Mouse (Mus musculus) megakaryocyte progenitor cell, adult 5-6 weeks (primary cell): ENCODE results near the gene Lor. TPM values are rescaled to one million over a fixed set of nuclear protein-coding genes. Genes with fewer than 3 reads are reported as not detected.

Experiments
- ATAC-seq: replicated peaks from 2 replicates; pipeline ENCODE4 v1.8.0; 2016; ENCODE audit warnings: mild to moderate bottlenecking, moderate TSS enrichment, inconsistent platforms; ENCODE audit not compliant: poor library complexity
- total RNA-seq, 2 experiments: library from RNA; stranded (forward) in 1 of 2; stranded (reverse) in 1 of 2; fragments of 157-497, 149-512 nt in 1 of 2; fragments of 200-1000 nt in 1 of 2; gene quantifications; 2 replicates each; pipeline versions ENCODE4 v1.2.3 to v1.2.4; 2015 to 2017

Gene Lor
- not detected in 2 replicates for total RNA-seq (2015)
- total RNA-seq (2017) = not detected in 2 replicates

DNA sequence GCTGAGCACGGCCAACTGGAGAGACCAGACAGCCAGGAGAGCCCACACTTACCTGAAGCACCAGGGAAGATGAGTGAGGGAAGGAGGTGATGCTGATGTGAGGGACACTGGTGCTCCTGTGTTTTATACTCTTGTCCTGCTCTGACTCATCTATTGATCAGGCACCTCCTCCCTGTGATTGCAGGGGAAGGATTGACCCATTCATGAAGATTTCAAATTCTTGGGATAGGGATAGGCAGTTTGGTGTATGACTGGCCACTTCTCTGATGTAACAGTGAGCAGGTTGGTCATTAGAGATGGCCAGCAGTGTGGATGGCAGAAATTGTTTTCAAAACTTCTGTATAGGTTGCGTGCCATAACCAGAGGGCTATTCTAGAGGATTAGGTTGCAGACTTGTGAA is at the start of gene Lor:
Gene Lor (minus strand): TSS at position 101 of the 400 bp plus-strand sequence.
- no peak for ATAC-seq

DNA sequence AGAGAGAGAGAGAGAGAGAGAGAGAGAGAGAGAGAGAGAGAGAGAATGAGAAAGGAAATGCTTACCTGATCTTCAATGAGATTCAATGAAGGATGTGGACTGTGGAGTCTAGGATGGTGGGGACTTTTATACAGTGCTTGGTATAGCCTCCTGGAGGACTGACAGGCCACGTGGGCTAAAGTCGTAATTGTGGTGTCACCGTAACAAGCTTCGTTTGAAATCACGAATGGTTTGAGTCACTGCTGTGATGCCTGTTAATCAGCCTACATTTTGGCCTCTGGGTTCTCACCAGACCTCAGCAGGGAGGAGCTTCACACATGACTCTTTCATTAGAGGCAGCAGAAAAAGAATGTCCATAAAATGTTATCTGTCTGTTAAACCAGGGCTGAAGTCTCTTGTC is 40.9 kb upstream of the Lor start, which contains the start of gene Prr9:
Gene Prr9 (minus strand): TSS at position 101 of the 400 bp plus-strand sequence.
- no peak for ATAC-seq

DNA sequence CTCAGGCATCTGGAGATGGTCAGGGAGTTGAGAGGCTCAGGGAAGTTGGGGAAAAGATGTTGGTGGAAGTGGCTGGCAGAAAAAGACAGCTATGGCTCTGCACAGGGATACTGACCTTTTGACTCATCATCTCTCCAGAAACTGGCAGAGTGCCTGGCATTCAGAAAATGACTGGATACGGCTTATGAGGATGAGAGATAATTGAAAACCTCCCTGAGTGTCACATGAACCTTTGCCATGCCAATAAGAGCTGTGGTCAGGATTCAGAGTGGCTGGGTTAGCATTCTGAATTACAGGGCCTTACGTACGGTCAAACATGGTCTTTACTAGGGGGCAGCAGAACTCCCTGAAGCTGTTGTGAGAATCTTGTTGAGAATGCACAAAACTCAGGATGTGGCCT is 38.0 kb upstream of the Lor start:
- ATAC-seq = no peak

DNA sequence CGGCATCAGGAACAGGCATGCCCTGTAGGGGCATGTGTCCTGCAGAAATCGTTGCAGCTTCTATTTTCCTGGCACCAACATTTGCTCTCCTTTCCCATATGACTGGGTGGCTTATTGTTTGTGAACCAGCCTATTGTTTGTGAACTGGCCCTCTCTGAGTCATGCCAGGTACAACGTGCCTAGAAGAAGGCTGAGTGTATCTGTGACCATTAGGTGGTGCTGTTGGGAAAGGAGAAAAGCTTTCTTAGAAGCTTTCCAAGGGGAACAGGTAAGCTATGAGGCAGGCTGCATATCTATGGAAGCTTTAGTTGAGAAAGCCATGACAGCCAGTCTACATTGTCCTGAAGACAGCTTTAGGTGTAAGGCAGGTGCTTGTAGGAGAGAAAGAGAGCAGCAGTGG is 35.0 kb upstream of the Lor start:
- ATAC-seq = 0 out of 2 replicates have a peak, but pooled peaks have one; percentile 39

DNA sequence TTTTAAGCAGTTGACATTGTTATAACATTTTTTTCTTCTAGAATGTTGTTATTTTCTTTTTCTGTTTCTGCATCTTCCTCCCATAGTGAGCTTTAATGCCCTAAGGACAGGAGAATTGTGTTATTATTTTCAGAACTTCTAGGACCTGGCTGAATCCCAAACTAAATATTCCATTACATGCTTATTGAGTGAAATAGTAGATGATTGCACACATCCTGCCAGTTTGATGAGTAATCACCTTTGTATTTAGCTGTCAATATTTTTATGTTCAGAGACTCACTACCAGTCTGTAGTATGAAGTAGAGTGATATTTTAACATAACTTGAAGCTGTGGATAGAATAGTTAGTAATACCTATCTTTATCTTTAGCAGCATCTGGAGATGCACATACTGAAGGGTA is 28.6 kb upstream of the Lor start:
- ATAC-seq = no peak

DNA sequence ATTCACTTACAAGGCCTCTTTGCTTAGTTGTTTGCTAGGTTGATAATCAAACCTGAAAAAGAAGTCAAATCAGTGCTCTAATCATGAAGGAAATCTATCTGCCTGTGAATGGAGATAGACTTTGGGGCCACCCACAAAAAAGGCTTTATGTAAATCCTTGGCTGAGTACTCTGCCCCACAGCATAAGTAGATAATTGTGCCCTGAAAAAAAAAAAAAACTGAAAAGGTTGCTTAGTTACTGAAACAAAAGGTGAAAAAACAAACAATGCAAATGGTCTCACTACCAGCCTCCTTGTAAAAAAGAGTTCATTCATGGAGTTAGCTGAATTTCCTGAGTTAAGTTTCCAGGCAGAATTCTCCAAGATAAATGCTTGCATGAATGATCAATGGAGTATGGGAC is 27.8 kb upstream of the Lor start:
- no peak for ATAC-seq

DNA sequence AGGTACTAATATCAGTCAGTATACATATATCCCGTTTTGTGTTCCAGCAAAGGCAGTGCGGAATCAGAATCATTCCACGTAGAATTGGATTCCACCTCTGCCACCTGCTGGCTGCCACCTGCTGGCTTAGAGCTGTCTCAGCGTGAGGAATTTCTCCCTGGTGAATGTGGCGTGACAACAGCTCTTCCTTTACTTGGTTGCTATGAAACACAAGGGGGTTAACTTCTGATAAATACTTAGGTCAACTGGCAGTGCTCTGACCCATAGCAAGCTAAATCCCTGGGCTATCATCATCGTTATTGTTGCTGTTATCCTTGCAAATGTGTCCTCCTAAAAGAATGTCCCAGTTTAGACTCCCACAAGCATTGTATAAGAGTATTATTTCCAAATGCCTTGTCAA is 23.6 kb upstream of the Lor start:
- ATAC-seq = 0 out of 2 replicates have a peak, but pooled peaks have one; percentile 37

DNA sequence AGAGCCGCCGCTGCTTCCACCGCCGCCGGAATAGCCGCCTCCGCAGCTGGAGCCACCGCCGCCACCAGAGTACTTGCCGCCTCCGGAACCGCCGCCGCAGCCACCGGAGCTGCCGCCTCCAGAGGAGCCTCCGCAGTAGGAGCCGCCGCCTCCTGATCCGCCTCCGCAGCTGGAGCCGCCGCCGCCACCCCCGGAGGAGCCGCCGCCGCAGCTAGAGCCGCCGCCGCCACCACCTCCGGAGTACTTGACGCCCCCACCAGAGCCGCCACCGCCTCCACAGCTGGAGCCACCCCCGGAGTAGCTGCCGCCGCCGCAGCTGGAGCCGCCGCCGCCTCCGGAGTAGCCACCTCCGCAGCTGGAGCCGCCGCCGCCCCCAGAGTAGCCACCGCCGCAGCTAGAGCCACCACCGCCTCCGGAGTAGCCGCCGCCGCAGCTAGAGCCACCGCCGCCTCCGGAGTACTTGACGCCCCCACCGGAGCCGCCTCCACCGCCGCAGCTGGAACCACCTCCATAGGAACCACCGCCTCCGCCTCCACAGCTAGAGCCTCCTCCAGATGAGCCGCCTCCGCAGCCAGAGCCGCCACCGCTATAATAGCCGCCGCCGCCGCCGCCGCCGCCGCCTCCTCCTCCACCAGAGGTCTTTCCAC is 1.5 kb downstream of the Lor start:
- peak; percentile 38 for ATAC-seq

DNA sequence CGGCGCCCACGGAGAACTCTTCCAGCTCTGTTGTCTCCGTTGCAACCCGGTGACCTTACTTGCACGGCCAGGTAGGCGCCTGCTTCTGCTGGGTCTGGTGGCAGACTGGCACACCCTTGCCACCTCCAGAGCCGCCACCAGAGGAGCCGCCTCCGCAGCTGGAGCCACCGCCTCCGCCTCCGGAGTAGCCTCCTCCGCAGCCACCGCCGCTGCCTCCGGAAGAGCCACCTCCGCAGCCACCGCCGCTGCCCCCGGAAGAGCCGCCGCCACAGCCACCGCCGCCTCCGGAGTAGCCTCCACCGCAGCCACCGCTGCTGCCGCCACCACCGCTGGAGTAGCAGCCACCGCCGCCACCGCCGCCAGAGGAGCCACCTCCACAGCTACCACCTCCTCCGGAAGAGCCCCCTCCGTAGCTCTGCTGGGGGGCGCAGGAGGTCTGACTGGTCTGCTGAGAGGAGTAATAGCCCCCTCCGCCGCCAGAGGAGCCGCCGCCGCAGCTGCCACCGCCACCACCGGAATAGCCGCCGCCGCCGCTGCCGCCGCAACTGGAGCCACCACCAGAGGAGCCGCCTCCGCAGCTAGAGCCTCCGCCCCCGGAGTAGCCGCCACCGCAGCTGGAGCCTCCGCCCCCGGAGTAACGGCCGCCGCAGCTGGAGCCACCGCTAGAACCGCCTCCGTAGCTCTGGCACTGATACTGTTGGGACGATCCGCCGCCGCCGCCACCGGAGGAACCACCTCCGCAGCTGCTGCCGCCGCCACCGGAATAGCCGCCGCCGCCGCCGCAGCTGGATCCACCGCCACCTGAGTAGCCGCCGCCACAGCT is 2.3 kb downstream of the Lor start:
- ATAC-seq = peak; percentile 63

DNA sequence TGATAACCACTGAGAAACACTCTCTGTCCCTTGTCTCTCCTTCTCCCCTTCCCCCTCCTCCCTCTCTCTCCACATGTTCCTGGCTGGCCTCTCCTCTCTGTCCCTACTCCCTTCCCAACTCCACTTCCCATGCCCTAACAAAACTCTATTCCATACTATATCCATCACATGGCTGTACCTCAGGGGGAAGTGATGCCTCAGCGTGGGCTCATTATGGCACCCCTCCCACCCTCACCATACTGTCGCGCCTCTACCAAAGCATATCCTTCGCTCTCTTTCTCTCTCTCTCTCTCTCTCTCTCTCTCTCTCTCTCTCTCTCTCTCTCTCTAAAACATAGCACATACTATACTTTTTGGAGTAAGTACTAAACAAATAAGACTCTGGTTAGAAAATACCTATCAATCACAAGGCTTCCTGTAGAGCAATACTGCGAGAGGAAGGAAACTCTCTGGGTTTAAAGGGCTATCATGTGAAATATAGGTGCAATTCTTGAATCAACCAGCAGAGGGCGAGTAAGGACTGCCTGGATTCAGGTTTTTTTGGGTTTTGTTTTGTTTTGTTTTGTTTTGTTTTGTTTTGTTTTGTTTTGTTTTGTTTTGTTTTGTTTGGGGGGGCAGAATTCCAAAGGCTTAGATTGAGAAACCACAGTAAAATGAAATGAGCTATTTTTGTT is 32.4 kb downstream of the Lor start:
- ATAC-seq = peak; percentile 85

DNA sequence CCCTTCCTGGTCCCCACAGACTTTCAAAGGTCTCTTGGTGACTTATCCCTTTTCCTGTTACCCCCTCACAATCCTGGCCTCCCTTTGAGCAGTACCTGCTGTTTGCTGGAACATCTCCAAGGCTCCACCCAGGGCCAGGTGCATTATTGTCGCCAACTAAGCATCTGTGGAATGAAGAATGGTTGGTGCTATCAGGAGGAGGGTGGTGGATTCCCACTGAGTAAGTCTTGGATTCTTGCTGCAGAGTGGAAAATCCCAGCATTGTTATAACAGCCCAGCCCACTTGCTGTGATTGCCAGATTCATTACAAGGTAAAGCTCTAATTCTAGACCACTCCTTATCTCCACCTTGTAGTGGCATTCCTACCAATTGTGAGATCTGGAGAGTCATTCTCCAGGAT is 49.0 kb downstream of the Lor start:
- no peak for ATAC-seq

DNA sequence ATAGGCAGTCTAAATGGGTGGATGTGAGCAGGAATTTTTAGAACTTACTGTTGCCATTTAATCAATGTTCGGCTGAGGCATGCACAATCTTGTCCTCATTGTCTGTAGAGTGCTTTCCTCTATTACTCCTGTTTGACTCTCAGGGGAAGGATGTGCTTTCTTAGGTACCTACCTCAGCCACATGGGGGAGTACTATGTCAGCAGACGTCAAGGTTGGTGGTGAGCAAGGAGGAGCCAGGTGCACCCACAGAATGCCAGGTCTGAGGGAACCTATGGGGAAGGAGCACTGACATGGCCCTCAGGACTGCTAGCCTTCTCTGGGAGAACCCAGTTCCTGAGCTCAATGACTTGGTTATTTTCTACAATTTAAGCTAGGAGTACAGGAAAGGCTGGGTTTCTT is 49.7 kb downstream of the Lor start:
- no peak for ATAC-seq

Other genes starting within 250 kb of the Lor start
- not detected in 2 replicates for gene Pglyrp3, start 68.6 kb downstream of the Lor start, total RNA-seq (2015)
- gene Pglyrp3, start 68.6 kb downstream of the Lor start, total RNA-seq (2017) = not detected in 2 replicates
- not detected in 2 replicates for gene Prr9, start 40.8 kb upstream of the Lor start, total RNA-seq (2015)
- not detected in 2 replicates for gene Prr9, start 40.8 kb upstream of the Lor start, total RNA-seq (2017)
- not detected in 2 replicates for gene Lelp1, start 59.6 kb upstream of the Lor start, total RNA-seq (2015)
- gene Lelp1, start 59.6 kb upstream of the Lor start, total RNA-seq (2017) = not detected in 2 replicates
- gene Sprr2a1, start 132.7 kb upstream of the Lor start, total RNA-seq (2015) = not detected in 2 replicates
- not detected in 2 replicates for gene Sprr2a1, start 132.7 kb upstream of the Lor start, total RNA-seq (2017)
- gene Sprr2a2, start 132.8 kb upstream of the Lor start, total RNA-seq (2015) = not detected in 2 replicates
- gene Sprr2a2, start 132.8 kb upstream of the Lor start, total RNA-seq (2017) = not detected in 2 replicates
- gene Sprr2a3, start 202.3 kb upstream of the Lor start, total RNA-seq (2015) = not detected in 2 replicates
- gene Sprr2a3, start 202.3 kb upstream of the Lor start, total RNA-seq (2017) = not detected in 2 replicates
- not detected in 2 replicates for gene Sprr2b, start 233.5 kb upstream of the Lor start, total RNA-seq (2015)
- gene Sprr2b, start 233.5 kb upstream of the Lor start, total RNA-seq (2017) = not detected in 2 replicates